Mouse (Mus musculus) lung, postnatal 0 days (tissue): ENCODE measurements at regions not wholly inside any gene's neighbourhood (a gene's known extent, or its start where the extent isn't known, plus 50 kb on each side); places are given as distances from the start of the nearest gene placed in this dataset.

Experiments
- ATAC-seq: fragments of 200-750 bp; cut with Nextera tagmentation; 2 replicates; pipeline ENCODE4 v1.8.0; 2017; ENCODE audit warnings: moderate library complexity
- DNase-seq: peaks from one replicate; pipeline ENCODE4 v3.0.0-alpha.2; 2016; ENCODE audit warnings: low spot score
- H3K27ac ChIP-seq: fragments of 300-500 bp; sonication (generic); 2 replicates; pipeline ENCODE4 v1.5.1; 2014; ENCODE audit warnings: antibody characterized with exemption, mild to moderate bottlenecking, low read length, mixed read lengths
- H3K27me3 ChIP-seq: fragments of 300-500 bp; sonication (generic); replicated peaks from 2 replicates; pipeline ENCODE4 v1.6.1; 2014; ENCODE audit warnings: low read length, mixed read lengths; ENCODE audit not compliant: insufficient read depth
- H3K36me3 ChIP-seq: fragments of 300-500 bp; sonication (generic); 2 replicates; pipeline ENCODE4 v1.6.1; 2014; ENCODE audit warnings: low read length, mixed read lengths; ENCODE audit not compliant: insufficient read depth
- H3K4me1 ChIP-seq: fragments of 300-500 bp; sonication (generic); 2 replicates; pipeline ENCODE4 v1.6.1; 2014; ENCODE audit warnings: antibody characterized with exemption, low read depth, low read length, mixed read lengths; ENCODE audit not compliant: insufficient read depth
- H3K4me2 ChIP-seq: fragments of 300-500 bp; sonication (generic); replicated peaks from 2 replicates; pipeline ENCODE4 v1.6.1; 2014; ENCODE audit warnings: low read depth, mild to moderate bottlenecking, low read length, moderate library complexity, mixed read lengths
- H3K4me3 ChIP-seq: fragments of 300-500 bp; sonication (generic); 2 replicates; pipeline ENCODE4 v1.5.1; 2014; ENCODE audit warnings: low read depth, low read length
- H3K9ac ChIP-seq: fragments of 300-500 bp; sonication (generic); replicated peaks from 2 replicates; pipeline ENCODE4 v1.6.1; 2014; ENCODE audit warnings: low read depth, mild to moderate bottlenecking
- H3K9me3 ChIP-seq: fragments of 300-500 bp; sonication (generic); 2 replicates; pipeline ENCODE4 v1.6.1; 2016; ENCODE audit warnings: low read length, mixed read lengths
- CTCF ChIP-seq: IDR thresholded peaks from 2 replicates; pipeline ENCODE4 v1.5.1; 2016; ENCODE audit warnings: antibody characterized with exemption, mild to moderate bottlenecking
- EP300 ChIP-seq: IDR thresholded peaks from 2 replicates; pipeline ENCODE4 v1.6.1; 2016; ENCODE audit warnings: antibody characterized with exemption, mild to moderate bottlenecking, control low read depth
- WGBS: fragments of 180-500 bp; shearing (Covaris S2); extraction: QIAGEN DNeasy Blood & Tissue Kit; methylation state at CpG from one replicate; pipeline ENCODE4 v1.1.7; 2014; 5-methylcytosine and 5-hydroxymethylcytosine counted together

- Histone ChIP-seq H3K27me3 (no peaks in the 10 kb centered on the region), H3K9me3 (no peaks in the 10 kb centered on the region), H3K4me2 (no peak overlapping the region), H3K4me1 (no peaks in the 10 kb centered on the region), H3K36me3 (no peaks in the 10 kb centered on the region), H3K4me3 (no peak overlapping the region), H3K27ac (no peak overlapping the region), H3K9ac (no peak overlapping the region)
- 49% methylated on average over 7 of the region's 7 CpGs for WGBS
- ATAC-seq = no peak
- no peak for TF ChIP-seq CTCF
- TF ChIP-seq EP300 = no peak
- DNase-seq = no peak
Observed at GRCm38 (mm10) chr12:48645910-48646309, 736.5 kb upstream of the Foxg1 start.

GRCm38 (mm10) chr12:48675176-48675575 lies 707.3 kb upstream of the Foxg1 start:
- Histone ChIP-seq H3K27me3 (no peaks in the 10 kb centered on the region), H3K36me3 (no peaks in the 10 kb centered on the region), H3K27ac (no peak overlapping the region), H3K4me1 (no peaks in the 10 kb centered on the region), H3K4me2 (no peak overlapping the region), H3K9me3 (no peaks in the 10 kb centered on the region), H3K9ac (no peak overlapping the region), H3K4me3 (no peak overlapping the region)
- DNase-seq = no peak
- TF ChIP-seq EP300 (no peak), CTCF (no peak)
- no peak for ATAC-seq
- 33% methylated on average over 2 of the region's 2 CpGs for WGBS

- no peak overlapping the region for H3K4me3 ChIP-seq
- ATAC-seq (no peak), DNase-seq (no peak)
- H3K4me2 ChIP-seq = no peak overlapping the region
- WGBS = 49% methylated on average over 1 of the region's 1 CpGs
- TF ChIP-seq EP300 = no peak
- TF ChIP-seq CTCF = no peak
- H3K36me3 ChIP-seq = no peaks in the 10 kb centered on the region
- H3K27ac ChIP-seq = no peak overlapping the region
- H3K9me3 ChIP-seq = no peaks in the 10 kb centered on the region
- H3K9ac ChIP-seq = no peak overlapping the region
- no peaks in the 10 kb centered on the region for H3K4me1 ChIP-seq
- H3K27me3 ChIP-seq = no peaks in the 10 kb centered on the region
Observed at GRCm38 (mm10) chr12:48680957-48681356, 701.5 kb upstream of the Foxg1 start.

- H3K4me3 ChIP-seq = no peak overlapping the region
- no peaks in the 10 kb centered on the region for H3K4me1 ChIP-seq
- ATAC-seq = no peak
- TF ChIP-seq EP300 (no peak), CTCF (no peak)
- WGBS = 69% methylated on average over 1 of the region's 1 CpGs
- H3K4me2 ChIP-seq = no peak overlapping the region
- H3K9ac ChIP-seq = no peak overlapping the region
- no peaks in the 10 kb centered on the region for H3K27me3 ChIP-seq
- DNase-seq = no peak
- no peaks in the 10 kb centered on the region for H3K9me3 ChIP-seq
- H3K36me3 ChIP-seq = no peaks in the 10 kb centered on the region
- H3K27ac ChIP-seq = no peak overlapping the region
Observed at GRCm38 (mm10) chr12:48705963-48706362, 676.5 kb upstream of the Foxg1 start.

GRCm38 (mm10) chr12:48713646-48714045 lies 668.8 kb upstream of the Foxg1 start:
- no peak overlapping the region for H3K9ac ChIP-seq
- DNase-seq (no peak), ATAC-seq (no peak)
- H3K4me2 ChIP-seq = no peak overlapping the region
- H3K27me3 ChIP-seq = no peaks in the 10 kb centered on the region
- no peak overlapping the region for H3K4me3 ChIP-seq
- H3K9me3 ChIP-seq = no peaks in the 10 kb centered on the region
- no peak overlapping the region for H3K27ac ChIP-seq
- H3K36me3 ChIP-seq = no peaks in the 10 kb centered on the region
- 81% methylated on average over 4 of the region's 4 CpGs for WGBS
- TF ChIP-seq CTCF (no peak), EP300 (no peak)
- no peaks in the 10 kb centered on the region for H3K4me1 ChIP-seq

GRCm38 (mm10) chr12:48729851-48730250 lies 652.6 kb upstream of the Foxg1 start:
- no peak overlapping the region for H3K4me2 ChIP-seq
- H3K4me3 ChIP-seq = no peak overlapping the region
- WGBS = 69% methylated on average over 4 of the region's 4 CpGs
- H3K27ac ChIP-seq = no peak overlapping the region
- TF ChIP-seq CTCF = no peak
- TF ChIP-seq EP300 = no peak
- ATAC-seq (no peak), DNase-seq (no peak)
- H3K27me3 ChIP-seq = no peaks in the 10 kb centered on the region
- no peaks in the 10 kb centered on the region for H3K9me3 ChIP-seq
- no peak overlapping the region for H3K9ac ChIP-seq
- H3K36me3 ChIP-seq = no peaks in the 10 kb centered on the region
- no peaks in the 10 kb centered on the region for H3K4me1 ChIP-seq

GRCm38 (mm10) chr12:48758805-48759396 lies 623.6 kb upstream of the Foxg1 start:
- Histone ChIP-seq H3K27me3 (no peaks in the 10 kb centered on the region), H3K4me3 (no peak overlapping the region), H3K36me3 (no peaks in the 10 kb centered on the region), H3K27ac (no peak overlapping the region), H3K9ac (no peak overlapping the region), H3K4me2 (no peak overlapping the region), H3K9me3 (no peaks in the 10 kb centered on the region), H3K4me1 (no peaks in the 10 kb centered on the region)
- no peak for TF ChIP-seq EP300
- TF ChIP-seq CTCF = no peak
- 68% methylated on average over 3 of the region's 3 CpGs for WGBS
- DNase-seq = no peak
- no peak for ATAC-seq
